Mouse (Mus musculus): Measurements from ENCODE around the gene Plpp1. TPM values are rescaled to one million over a fixed set of nuclear protein-coding genes. Genes with fewer than 3 reads are reported as not detected.
A peak's percentile ranks its signal among the peaks of the same experiment; 100 is the strongest.

The Plpp1 gene
- total RNA-seq, 2 experiments from 2014 or later, result 1.6 to 2.7 TPM

- ATAC-seq (replicated peaks; ENCODE audit: poor library complexity), result no peak
Observed at GRCm38 (mm10) chr13:112772861-112773260, 27.7 kb upstream of the Plpp1 start.

- ATAC-seq (replicated peaks; ENCODE audit: poor library complexity), result no peak
Observed at GRCm38 (mm10) chr13:112773991-112774675, 26.5 kb upstream of the Plpp1 start.

GRCm38 (mm10) chr13:112775856-112776255 is 24.7 kb upstream of the Plpp1 start:
- no peak for ATAC-seq (replicated peaks; ENCODE audit: poor library complexity)

- ATAC-seq (replicated peaks; ENCODE audit: poor library complexity), result no peak
Observed at GRCm38 (mm10) chr13:112778407-112778806, 22.2 kb upstream of the Plpp1 start.

- ATAC-seq (replicated peaks; ENCODE audit: poor library complexity), result no peak
Observed at GRCm38 (mm10) chr13:112785305-112785704, 15.3 kb upstream of the Plpp1 start.

- ATAC-seq (replicated peaks; ENCODE audit: poor library complexity), result no peak
Observed at GRCm38 (mm10) chr13:112786142-112786541, 14.4 kb upstream of the Plpp1 start.

- no peak for ATAC-seq (replicated peaks; ENCODE audit: poor library complexity)
Observed at GRCm38 (mm10) chr13:112786942-112787533, 13.6 kb upstream of the Plpp1 start.

GRCm38 (mm10) chr13:112790774-112791173 is 9.8 kb upstream of the Plpp1 start:
- no peak for ATAC-seq (replicated peaks; ENCODE audit: poor library complexity)

GRCm38 (mm10) chr13:112791906-112792305 is 8.7 kb upstream of the Plpp1 start:
- ATAC-seq (replicated peaks; ENCODE audit: poor library complexity), result no peak

- no peak for ATAC-seq (replicated peaks; ENCODE audit: poor library complexity)
Observed at GRCm38 (mm10) chr13:112798243-112798952, 2.2 kb upstream of the Plpp1 start.

GRCm38 (mm10) chr13:112798953-112799305 is 1.7 kb upstream of the Plpp1 start:
- no peak for ATAC-seq (replicated peaks; ENCODE audit: poor library complexity)

GRCm38 (mm10) chr13:112799721-112800241 is 811 bp upstream of the Plpp1 start:
- ATAC-seq (replicated peaks; ENCODE audit: poor library complexity), result peak; percentile 59

- peak; percentile 20 for ATAC-seq (replicated peaks; ENCODE audit: poor library complexity)
Observed at GRCm38 (mm10) chr13:112801381-112802004, 901 bp downstream of the Plpp1 start.

GRCm38 (mm10) chr13:112803106-112803505 is 2.5 kb downstream of the Plpp1 start:
- ATAC-seq (replicated peaks; ENCODE audit: poor library complexity), result no peak

- no peak for ATAC-seq (replicated peaks; ENCODE audit: poor library complexity)
Observed at GRCm38 (mm10) chr13:112803661-112804060, 3.1 kb downstream of the Plpp1 start.

- no peak for ATAC-seq (replicated peaks; ENCODE audit: poor library complexity)
Observed at GRCm38 (mm10) chr13:112805529-112805928, 4.9 kb downstream of the Plpp1 start.

GRCm38 (mm10) chr13:112807936-112808667 is 7.5 kb downstream of the Plpp1 start:
- ATAC-seq (replicated peaks; ENCODE audit: poor library complexity), result peak; percentile 89

GRCm38 (mm10) chr13:112809504-112810247 is 9.1 kb downstream of the Plpp1 start:
- peak; percentile 75 for ATAC-seq (replicated peaks; ENCODE audit: poor library complexity)

- 0 out of 2 replicates have a peak, but pooled peaks have one; percentile 7 for ATAC-seq (replicated peaks; ENCODE audit: poor library complexity)
Observed at GRCm38 (mm10) chr13:112810248-112810645, 9.7 kb downstream of the Plpp1 start.

GRCm38 (mm10) chr13:112810751-112811150 is 10.2 kb downstream of the Plpp1 start:
- ATAC-seq (replicated peaks; ENCODE audit: poor library complexity), result no peak

All from megakaryocyte progenitor cell, adult 5-6 weeks (primary cell).